Mouse (Mus musculus): Measurements from ENCODE around the gene Bbs9. TPM values are rescaled to one million over a fixed set of nuclear protein-coding genes. Genes with fewer than 3 reads are reported as not detected.

The Bbs9 gene
- total and polyA plus RNA-seq, 3 experiments = 6.9 to 9.1 (median 7.8) TPM

GRCm38 (mm10) chr9:22497021-22497767 lies 21.7 kb downstream of the Bbs9 start:
- Histone ChIP-seq H3K36me3 (replicated peaks in 1 of 2; ENCODE audit: control insufficient read depth in 1 of 2, insufficient read depth in 1 of 2, low read length in 1 of 2) (peaks cover 5 to 6% of the 10 kb centered on the region in 2 experiments), H3K27me3 (replicated peaks) (no peaks in the 10 kb centered on the region), H3K27ac (ENCODE audit: insufficient read depth, low read depth) (no peak overlapping the region), H3K4me2 (ENCODE audit: insufficient read depth, low read depth, poor library complexity, severe bottlenecking) (no peak overlapping the region), H3K9ac (ENCODE audit: insufficient read depth, low read depth) (no peak overlapping the region), H3K4me3 (replicated peaks in 1 of 3; ENCODE audit: low read depth in 2 of 3, low read length in 2 of 3, poor library complexity in 1 of 3) (no peak overlapping the region), H3K4me1 (ENCODE audit: control insufficient read depth in 1 of 2, insufficient read depth in 2 of 2) (peaks cover 0 to 2% of the 10 kb centered on the region in 2 experiments; a peak in 1 of 4 replicates), H3K9me3 (replicated peaks; ENCODE audit: low read length) (peaks cover 3% of the 10 kb centered on the region), H3K79me2 (replicated peaks; ENCODE audit: control insufficient read depth, extremely low read depth, insufficient read depth, poor library complexity, severe bottlenecking) (no peaks in the 10 kb centered on the region)
- dilution Hi-C loops (cut with MboI; ENCODE audit: extremely low pct_ligation_motif_present, extremely low pct_unique_long_range_greater_than_20kb, low sequenced_read_pairs) = no loop called here
- in situ Hi-C loops (cut with MboI; ENCODE audit: low pct_ligation_motif_present, low pct_unique_long_range_greater_than_20kb, low sequenced_read_pairs) = no loop called here
- no peak for TF ChIP-seq USF2 (conservative IDR thresholded peaks at IDR 0.05; ENCODE audit: low read depth, low read length)
- TF ChIP-seq RAD21 (IDR thresholded peaks at IDR 0.05; ENCODE audit: low read depth, low read length) = no peak
- no peak for DNase-seq (ENCODE audit: extremely low read depth)

- Histone ChIP-seq H3K9me3 (replicated peaks; ENCODE audit: low read length) (no peaks in the 10 kb centered on the region), H3K4me1 (ENCODE audit: control insufficient read depth in 1 of 2, insufficient read depth in 2 of 2) (peaks cover 2 to 4% of the 10 kb centered on the region in 2 experiments; a peak in 2 of 4 replicates), H3K79me2 (replicated peaks; ENCODE audit: control insufficient read depth, extremely low read depth, insufficient read depth, poor library complexity, severe bottlenecking) (no peaks in the 10 kb centered on the region), H3K4me2 (ENCODE audit: insufficient read depth, low read depth, poor library complexity, severe bottlenecking) (no peak overlapping the region), H3K27me3 (replicated peaks) (no peaks in the 10 kb centered on the region), H3K9ac (ENCODE audit: insufficient read depth, low read depth) (no peak overlapping the region), H3K27ac (ENCODE audit: insufficient read depth, low read depth) (no peak overlapping the region), H3K4me3 (replicated peaks in 1 of 3; ENCODE audit: low read depth in 2 of 3, low read length in 2 of 3, poor library complexity in 1 of 3) (no peak overlapping the region), H3K36me3 (replicated peaks in 1 of 2; ENCODE audit: control insufficient read depth in 1 of 2, insufficient read depth in 1 of 2, low read length in 1 of 2) (peaks cover 5 to 8% of the 10 kb centered on the region in 2 experiments)
- dilution Hi-C loops (cut with MboI; ENCODE audit: extremely low pct_ligation_motif_present, extremely low pct_unique_long_range_greater_than_20kb, low sequenced_read_pairs) = no loop called here
- no peak for TF ChIP-seq UBTF (IDR thresholded peaks at IDR 0.05; ENCODE audit: low read depth, low read length)
- no peak for TF ChIP-seq IRF4 (IDR thresholded peaks at IDR 0.05; ENCODE audit: low read depth, low read length)
- no peak for TF ChIP-seq ZMIZ1 (IDR thresholded peaks at IDR 0.05; ENCODE audit: low read depth, low read length)
- TF ChIP-seq TBP (conservative IDR thresholded peaks at IDR 0.05; ENCODE audit: low read depth, low read length) = no peak
- TF ChIP-seq ZNF384 (IDR thresholded peaks at IDR 0.05; ENCODE audit: low read depth, low read length) = no peak
- no peak for TF ChIP-seq TCF12 (IDR thresholded peaks at IDR 0.05; ENCODE audit: low read depth, low read length)
- TF ChIP-seq POLR2A (IDR thresholded peaks at IDR 0.05; ENCODE audit: low read depth, low read length) = no peak
- TF ChIP-seq RCOR1 (conservative IDR thresholded peaks at IDR 0.05; ENCODE audit: low read depth, low read length) = no peak
- no peak for TF ChIP-seq USF1 (IDR thresholded peaks at IDR 0.05; ENCODE audit: low read depth, low read length)
- no peak for TF ChIP-seq ZC3H11A (IDR thresholded peaks at IDR 0.05; ENCODE audit: low read depth, low read length)
- no peak for DNase-seq (ENCODE audit: extremely low read depth)
- in situ Hi-C loops (cut with MboI; ENCODE audit: low pct_ligation_motif_present, low pct_unique_long_range_greater_than_20kb, low sequenced_read_pairs) = no loop called here
Measured at GRCm38 (mm10) chr9:22502972-22503371, 27.5 kb downstream of the Bbs9 start.

- no peaks in the 10 kb centered on the region for H3K9me3 ChIP-seq (replicated peaks; ENCODE audit: low read length)
- H3K36me3 ChIP-seq (replicated peaks in 1 of 2; ENCODE audit: control insufficient read depth in 1 of 2, insufficient read depth in 1 of 2, low read length in 1 of 2) = peaks cover 5 to 8% of the 10 kb centered on the region in 2 experiments
- peaks cover 2 to 4% of the 10 kb centered on the region in 2 experiments; a peak in 2 of 4 replicates for H3K4me1 ChIP-seq (ENCODE audit: control insufficient read depth in 1 of 2, insufficient read depth in 2 of 2)
- H3K4me2 ChIP-seq (ENCODE audit: insufficient read depth, low read depth, poor library complexity, severe bottlenecking) = no peak overlapping the region
- H3K27ac ChIP-seq (ENCODE audit: insufficient read depth, low read depth) = no peak overlapping the region
- H3K79me2 ChIP-seq (replicated peaks; ENCODE audit: control insufficient read depth, extremely low read depth, insufficient read depth, poor library complexity, severe bottlenecking) = no peaks in the 10 kb centered on the region
- H3K9ac ChIP-seq (ENCODE audit: insufficient read depth, low read depth) = no peak overlapping the region
- TF ChIP-seq CTCF (conservative IDR thresholded peaks at IDR 0.05 in 1 of 2, IDR thresholded peaks at IDR 0.05 in 1 of 2; ENCODE audit: low read depth in 2 of 2, low read length in 2 of 2) (no peak), NRF1 (IDR thresholded peaks at IDR 0.05; ENCODE audit: low read depth, low read length) (no peak), MAZ (IDR thresholded peaks at IDR 0.05; ENCODE audit: low read depth, low read length) (no peak), RCOR1 (conservative IDR thresholded peaks at IDR 0.05; ENCODE audit: low read depth, low read length) (no peak), UBTF (IDR thresholded peaks at IDR 0.05; ENCODE audit: low read depth, low read length) (no peak), IRF4 (IDR thresholded peaks at IDR 0.05; ENCODE audit: low read depth, low read length) (no peak), MEF2A (IDR thresholded peaks at IDR 0.05; ENCODE audit: borderline replicate concordance, low read depth, low read length) (no peak), BHLHE40 (IDR thresholded peaks at IDR 0.05; ENCODE audit: low read depth, low read length) (no peak), SIN3A (IDR thresholded peaks at IDR 0.05; ENCODE audit: low read length) (no peak), ZMIZ1 (IDR thresholded peaks at IDR 0.05; ENCODE audit: low read depth, low read length) (no peak), ETS1 (conservative IDR thresholded peaks at IDR 0.05; ENCODE audit: low read depth, low read length) (no peak), POLR2A (IDR thresholded peaks at IDR 0.05; ENCODE audit: low read depth, low read length) (no peak), MYC (IDR thresholded peaks at IDR 0.05; ENCODE audit: low read depth, low read length) (no peak), MXI1 (IDR thresholded peaks at IDR 0.05; ENCODE audit: low read depth, low read length) (no peak), RAD21 (IDR thresholded peaks at IDR 0.05; ENCODE audit: low read depth, low read length) (no peak)
- in situ Hi-C loops (cut with MboI; ENCODE audit: low pct_ligation_motif_present, low pct_unique_long_range_greater_than_20kb, low sequenced_read_pairs) (no loop called here), dilution Hi-C loops (cut with MboI; ENCODE audit: extremely low pct_ligation_motif_present, extremely low pct_unique_long_range_greater_than_20kb, low sequenced_read_pairs) (no loop called here)
- H3K27me3 ChIP-seq (replicated peaks) = no peaks in the 10 kb centered on the region
- H3K4me3 ChIP-seq (replicated peaks in 1 of 3; ENCODE audit: low read depth in 2 of 3, low read length in 2 of 3, poor library complexity in 1 of 3) = no peak overlapping the region
- no peak for DNase-seq (ENCODE audit: extremely low read depth)
Measured at GRCm38 (mm10) chr9:22503581-22503980, 28.1 kb downstream of the Bbs9 start.
